Mouse (Mus musculus) embryonic fibroblast, embryonic 13.5 days (primary cell): ENCODE measurements around the gene Cd36.

ENCODE experiments used
- CTCF ChIP-seq: IDR thresholded peaks from 2 replicates; pipeline ENCODE4 v1.5.1; 2011; ENCODE audit warnings: mild to moderate bottlenecking, control low read depth, low read length, moderate library complexity, borderline replicate concordance; ENCODE audit not compliant: insufficient read depth
- POLR2A ChIP-seq: IDR thresholded peaks from 2 replicates; pipeline ENCODE4 v1.6.1; 2011; ENCODE audit warnings: low read depth, mild to moderate bottlenecking, control low read depth, low read length, moderate library complexity

DNA sequence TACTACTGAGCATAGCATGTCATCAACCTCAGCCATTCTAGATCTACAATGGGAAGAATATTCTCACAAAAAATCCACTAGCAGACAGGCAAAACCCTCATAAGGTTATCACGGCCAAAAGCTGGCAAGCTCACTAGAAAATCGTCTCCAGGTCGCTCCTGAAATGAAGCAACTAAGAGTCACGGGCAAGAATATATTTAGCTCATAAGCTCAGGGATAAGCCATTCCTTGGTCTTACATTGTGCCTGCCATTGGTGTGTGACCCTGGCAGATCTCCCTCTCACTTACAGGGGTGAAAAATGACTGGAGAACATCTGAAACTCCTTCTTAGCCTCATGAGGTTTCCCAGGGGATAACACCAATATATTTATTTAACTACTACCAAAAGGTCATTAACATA is 52.2 kb downstream of the Cd36 start:
- no peak for TF ChIP-seq POLR2A
- TF ChIP-seq CTCF: no peak
